Mouse (Mus musculus) heart, postnatal 0 days (tissue): ENCODE measurements around the gene Gm6592. TPM values are rescaled to one million over a fixed set of nuclear protein-coding genes. Genes with fewer than 3 reads are reported as not detected.
A peak's percentile ranks its signal among the peaks of the same experiment; 100 is the strongest.

Experiments
- ATAC-seq: fragments of 200-750 bp; cut with Nextera tagmentation; 2 replicates; pipeline ENCODE4 v1.8.0; 2017; ENCODE audit warnings: low read depth, moderate number of reproducible peaks, moderate library complexity; ENCODE audit not compliant: insufficient read depth
- DNase-seq: peaks from one replicate; pipeline ENCODE4 v3.0.0-alpha.2; 2016; ENCODE audit warnings: low spot score
- H3K27ac ChIP-seq: fragments of 300-500 bp; sonication (generic); 2 replicates; pipeline ENCODE4 v1.5.1; 2014; ENCODE audit warnings: low read depth, mild to moderate bottlenecking
- H3K27me3 ChIP-seq: fragments of 300-500 bp; sonication (generic); 2 replicates; pipeline ENCODE4 v1.6.1; 2014; ENCODE audit warnings: low read length, mixed read lengths; ENCODE audit not compliant: control insufficient read depth, insufficient read depth
- H3K36me3 ChIP-seq: fragments of 300-500 bp; sonication (generic); replicated peaks from 2 replicates; pipeline ENCODE4 v1.6.1; 2014; ENCODE audit warnings: low read length, mixed read lengths; ENCODE audit not compliant: control insufficient read depth, insufficient read depth
- H3K4me1 ChIP-seq: fragments of 300-500 bp; sonication (generic); 2 replicates; pipeline ENCODE4 v1.6.1; 2014; ENCODE audit warnings: antibody characterized with exemption; ENCODE audit not compliant: control insufficient read depth, insufficient read depth
- H3K4me2 ChIP-seq: fragments of 300-500 bp; sonication (generic); 2 replicates; pipeline ENCODE4 v1.6.1; 2014; ENCODE audit warnings: low read depth, mild to moderate bottlenecking, low read length, moderate library complexity
- H3K4me3 ChIP-seq: fragments of 300-500 bp; sonication (generic); 2 replicates; pipeline ENCODE4 v1.5.1; 2014; ENCODE audit warnings: low read depth, low read length
- H3K9ac ChIP-seq: fragments of 300-500 bp; sonication (generic); replicated peaks from 2 replicates; pipeline ENCODE4 v1.6.1; 2014; ENCODE audit warnings: low read depth, low read length, mixed read lengths
- H3K9me3 ChIP-seq: fragments of 300-500 bp; sonication (generic); replicated peaks from 2 replicates; pipeline ENCODE4 v1.6.1; 2016; ENCODE audit warnings: low read length; ENCODE audit not compliant: control insufficient read depth
- CTCF ChIP-seq: IDR thresholded peaks from 2 replicates; pipeline ENCODE4 v1.5.1; 2016; ENCODE audit warnings: antibody characterized with exemption, control low read depth, low read depth
- EP300 ChIP-seq: IDR thresholded peaks from 2 replicates; pipeline ENCODE4 v1.6.1; 2016; ENCODE audit warnings: antibody characterized with exemption, low read depth
- WGBS: fragments of 180-500 bp; shearing (Covaris S2); extraction: QIAGEN DNeasy Blood & Tissue Kit; methylation state at CpG from one replicate; pipeline ENCODE4 v1.1.7; 2014; 5-methylcytosine and 5-hydroxymethylcytosine counted together
- polyA plus RNA-seq: library from polyadenylated mRNA; unstranded; fragments of >200 nt; fragmentation: Nextera tagmentation; extraction: Ambion mirVana; gene quantifications from 2 replicates; pipeline ENCODE4 v1.2.1, GENCODE M21; 2015
- total RNA-seq: library from RNA; depleted of rRNA; stranded (reverse); fragments of >200 nt; gene quantifications from 2 replicates; pipeline ENCODE4 v1.2.3, GENCODE M21; 2014; ENCODE audit warnings: low replicate concordance; rRNA removed

Gm6592 gene
- total and polyA plus RNA-seq, 2 experiments from 2014 or later = not detected

DNA sequence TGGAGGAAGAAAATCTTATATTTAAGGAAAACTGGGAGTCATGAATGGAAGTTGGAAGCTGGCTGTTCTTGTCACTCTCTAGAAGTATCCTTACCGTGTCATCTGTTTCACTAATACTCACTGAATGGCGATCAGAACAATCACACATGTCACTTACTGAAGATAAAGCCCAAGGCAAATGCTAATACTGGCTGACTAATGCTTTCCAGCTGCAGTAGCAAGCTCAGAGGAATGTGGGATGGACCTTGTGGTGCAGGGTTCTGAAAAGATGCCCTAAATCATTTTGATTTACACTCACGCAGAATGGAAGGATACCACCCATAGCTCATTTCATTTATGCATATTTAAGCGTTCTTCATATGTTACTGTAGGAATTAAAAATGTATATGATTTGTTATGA is 40.5 kb downstream of the Gm6592 start:
- WGBS = 57% methylated on average over 4 of the region's 4 CpGs

DNA sequence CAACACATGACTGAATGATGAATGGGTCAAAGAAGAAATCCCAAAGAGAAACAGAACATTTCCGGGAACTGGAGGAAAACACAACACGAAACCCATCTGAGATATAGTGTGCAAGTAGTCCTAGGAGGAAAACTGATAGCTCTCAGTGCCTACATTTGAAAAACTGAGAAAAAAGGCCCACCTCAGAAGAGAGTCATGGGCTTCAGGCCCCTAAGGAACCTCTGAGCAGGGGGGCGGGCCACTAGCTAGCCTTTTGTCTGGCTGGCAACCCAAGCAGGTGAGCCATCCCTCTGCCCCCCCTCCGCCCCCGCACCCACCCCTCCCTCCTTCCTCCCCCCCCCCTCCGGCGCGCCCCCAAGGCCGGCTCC is 48.2 kb downstream of the Gm6592 start:
- no peak for TF ChIP-seq CTCF
- no peak for TF ChIP-seq EP300
- Histone ChIP-seq H3K9me3 (no peaks in the 10 kb centered on the region), H3K27ac (no peak overlapping the region), H3K4me3 (peak overlapping the region; percentile 55), H3K9ac (peak overlapping the region; percentile 58; the same call in 1 of the 2 replicates), H3K36me3 (no peaks in the 10 kb centered on the region), H3K4me1 (no peaks in the 10 kb centered on the region), H3K4me2 (peak overlapping the region; percentile 79), H3K27me3 (peaks cover 9% of the 10 kb centered on the region; the same call in 1 of the 2 replicates)
- ATAC-seq (no peak), DNase-seq (no peak)
- WGBS = 29% methylated on average over 6 of the region's 9 CpGs

More for the DNA sequence above, 40.5 kb downstream of the Gm6592 start:
- Histone ChIP-seq H3K4me1 (no peaks in the 10 kb centered on the region), H3K27ac (no peak overlapping the region), H3K9ac (no peak overlapping the region), H3K36me3 (no peaks in the 10 kb centered on the region), H3K4me2 (no peak overlapping the region), H3K9me3 (no peaks in the 10 kb centered on the region), H3K4me3 (no peak overlapping the region), H3K27me3 (no peaks in the 10 kb centered on the region)
- DNase-seq (no peak), ATAC-seq (no peak)
- TF ChIP-seq CTCF (no peak), EP300 (no peak)

DNA sequence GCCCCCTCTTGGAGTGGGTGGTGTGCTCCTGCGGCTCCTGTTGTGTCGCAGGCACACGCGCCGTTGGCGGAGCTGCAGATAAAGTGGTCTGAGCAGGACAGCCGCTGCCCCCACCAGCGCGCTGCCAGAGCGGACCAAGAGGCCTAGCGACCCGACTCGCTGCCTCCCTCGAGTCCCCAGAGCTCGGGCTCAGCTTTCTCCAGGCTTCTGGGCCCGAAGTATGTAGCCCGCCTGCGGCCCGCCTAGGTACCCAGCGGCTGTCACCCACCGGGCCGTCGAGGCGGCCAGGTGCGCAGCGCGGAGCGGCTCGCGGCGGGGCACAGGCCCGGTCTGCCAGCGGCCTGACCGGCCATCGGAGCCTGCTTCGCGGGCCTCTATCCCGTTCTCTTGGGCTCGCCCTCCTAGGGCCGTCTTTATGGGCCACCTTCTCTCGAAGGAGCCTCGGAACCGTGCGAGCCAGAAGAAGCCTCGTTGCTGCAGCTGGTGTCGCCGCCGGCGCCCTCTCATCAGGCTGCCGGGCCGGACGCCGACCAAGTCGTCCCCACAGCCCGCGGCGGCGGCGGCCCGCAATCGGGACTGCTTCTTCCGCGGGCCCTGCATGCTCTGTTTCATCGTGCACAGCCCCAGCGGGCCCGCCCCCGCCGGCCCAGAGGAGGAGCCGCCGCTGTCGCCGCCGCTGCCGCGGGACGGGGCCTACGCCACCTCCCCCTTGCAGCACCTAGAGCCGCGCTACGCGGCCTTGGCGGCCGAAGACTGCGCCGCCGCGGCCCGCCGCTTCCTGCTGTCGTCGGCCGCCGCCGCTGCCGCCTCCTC is 48.8 kb downstream of the Gm6592 start, which contains the start of gene B630019K06Rik:
Gene B630019K06Rik, plus strand, starts transcription at position 40 of the 813 bp plus-strand sequence.
- Histone ChIP-seq H3K9me3 (no peaks in the 10 kb centered on the region), H3K4me1 (no peaks in the 10 kb centered on the region), H3K27me3 (peaks cover 9% of the 10 kb centered on the region; the same call in 1 of the 2 replicates), H3K9ac (peak within 1 kb of the TSS; percentile 58), H3K4me3 (peak within 1 kb of the TSS; percentile 55), H3K36me3 (no peaks in the 10 kb centered on the region), H3K4me2 (peak within 1 kb of the TSS; percentile 79), H3K27ac (peak within 1 kb of the TSS; percentile 53)
- DNase-seq (peak; percentile 32), ATAC-seq (peak; percentile 87)
- TF ChIP-seq CTCF (no peak), EP300 (no peak)
- WGBS = 15% methylated on average over 76 of the region's 95 CpGs

DNA sequence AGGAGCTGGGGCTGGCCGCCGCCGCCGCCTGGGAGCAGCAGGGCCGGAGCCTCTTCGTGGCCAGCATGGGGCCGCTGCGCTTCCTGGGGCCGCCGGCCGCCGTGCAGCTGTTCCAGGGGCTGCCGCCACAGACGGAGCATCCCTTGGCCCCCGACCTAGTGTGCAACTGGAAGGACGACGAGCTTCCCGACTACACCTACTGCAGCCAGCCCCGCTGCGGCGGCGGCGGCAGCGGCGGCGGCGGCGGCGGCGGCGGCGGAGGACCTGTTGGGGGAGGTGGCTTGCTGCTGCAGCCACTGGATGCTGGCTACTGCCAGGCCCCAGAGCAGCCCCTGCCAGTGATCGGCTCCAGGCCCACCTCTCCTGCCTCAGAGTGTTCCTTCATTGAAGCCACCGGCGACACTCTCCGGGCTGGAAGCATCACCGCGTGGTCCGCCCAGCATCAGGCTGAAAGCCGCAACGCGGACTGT is 49.4 kb downstream of the Gm6592 start:
- Histone ChIP-seq H3K36me3 (no peaks in the 10 kb centered on the region), H3K4me1 (no peaks in the 10 kb centered on the region), H3K27me3 (peaks cover 9% of the 10 kb centered on the region; the same call in 1 of the 2 replicates), H3K27ac (0 out of 2 replicates have a peak overlapping the region, but pooled peaks have one; percentile 30), H3K4me3 (peak overlapping the region; percentile 55), H3K9ac (peak overlapping the region; percentile 58), H3K4me2 (peak overlapping the region; percentile 79), H3K9me3 (no peaks in the 10 kb centered on the region)
- ATAC-seq = peak; percentile 51
- no peak for DNase-seq
- no peak for TF ChIP-seq CTCF
- TF ChIP-seq EP300 = no peak
- 8% methylated on average over 18 of the region's 42 CpGs for WGBS

Other genes with a start within 250 kb of the Gm6592 start
- gene Ssxb8, start 153.2 kb upstream of the Gm6592 start, total RNA-seq = not detected in 2 replicates
- not detected in 2 replicates for gene Ssxb8, start 153.2 kb upstream of the Gm6592 start, polyA plus RNA-seq
- gene Ssx9, start 95.6 kb upstream of the Gm6592 start, total RNA-seq = not detected in 2 replicates
- gene Ssx9, start 95.6 kb upstream of the Gm6592 start, polyA plus RNA-seq = not detected in 2 replicates
- not detected in 2 replicates for gene Ssxb5, start 40.3 kb upstream of the Gm6592 start, total RNA-seq
- not detected in 2 replicates for gene Ssxb5, start 40.3 kb upstream of the Gm6592 start, polyA plus RNA-seq
- not detected in 2 replicates for gene Gm5751, start 30.3 kb downstream of the Gm6592 start, total RNA-seq
- not detected in 2 replicates for gene Gm5751, start 30.3 kb downstream of the Gm6592 start, polyA plus RNA-seq
- 3.1 and 3.8 TPM in 2 replicates for gene B630019K06Rik, start 48.4 kb downstream of the Gm6592 start, total RNA-seq
- gene B630019K06Rik, start 48.4 kb downstream of the Gm6592 start, polyA plus RNA-seq = 0.92 and 0.99 TPM in 2 replicates
- not detected in 2 replicates for gene Fthl17b, start 119.0 kb downstream of the Gm6592 start, total RNA-seq
- gene Fthl17b, start 119.0 kb downstream of the Gm6592 start, polyA plus RNA-seq = not detected in 2 replicates
- gene Fthl17c, start 132.6 kb downstream of the Gm6592 start, total RNA-seq = not detected in 2 replicates
- gene Fthl17c, start 132.6 kb downstream of the Gm6592 start, polyA plus RNA-seq = not detected in 2 replicates
- not detected in 2 replicates for gene Fthl17d, start 142.8 kb downstream of the Gm6592 start, total RNA-seq
- not detected in 2 replicates for gene Fthl17d, start 142.8 kb downstream of the Gm6592 start, polyA plus RNA-seq
- gene Fthl17e, start 189.5 kb downstream of the Gm6592 start, total RNA-seq = not detected in 2 replicates
- not detected in 2 replicates for gene Fthl17e, start 189.5 kb downstream of the Gm6592 start, polyA plus RNA-seq
- not detected in 2 replicates for gene Fthl17f, start 219.0 kb downstream of the Gm6592 start, total RNA-seq
- not detected in 2 replicates for gene Fthl17f, start 219.0 kb downstream of the Gm6592 start, polyA plus RNA-seq